Mouse (Mus musculus): Measurements from ENCODE around the gene Aldh16a1. TPM values are rescaled to one million over a fixed set of nuclear protein-coding genes. Genes with fewer than 3 reads are reported as not detected.
"Not testable (repeated sequence)": the region's sequence is repeated elsewhere in the genome, so short reads cannot be mapped to it uniquely, and the experiment has no call there.

Gene Aldh16a1
- total and polyA plus RNA-seq, 2 experiments from 2014 or later, result 19.0 to 30.9 TPM

DNA sequence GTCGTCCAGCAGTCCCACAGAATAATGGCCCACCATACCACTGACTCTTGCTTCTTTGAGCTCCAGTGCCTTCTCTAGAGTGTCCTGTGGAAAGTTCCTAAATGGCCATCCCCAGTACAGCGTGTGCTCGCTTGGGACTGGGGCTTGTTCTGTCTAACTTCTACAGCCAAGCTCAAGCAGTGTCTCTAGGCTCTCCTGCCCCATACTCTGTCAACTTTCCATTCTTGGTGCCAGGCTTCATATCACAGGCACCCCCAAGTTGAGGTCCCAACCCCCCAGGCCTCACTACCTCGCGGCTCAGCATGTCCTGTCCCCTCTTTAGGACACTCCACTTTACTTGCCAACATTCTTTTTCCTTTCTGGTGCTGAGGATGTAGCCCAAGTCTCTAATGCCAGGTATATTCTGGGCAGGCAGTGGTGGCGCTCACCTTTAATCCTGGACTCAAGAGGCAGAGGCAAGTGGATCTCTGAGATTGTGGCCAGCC, 6.0 kb upstream of the Aldh16a1 start:
- Histone ChIP-seq H3K9ac (replicated peaks; ENCODE audit: low read length) (no peak overlapping the region), H3K4me2 (ENCODE audit: low read depth, low read length) (no peak overlapping the region), H3K36me3 (ENCODE audit: insufficient read depth, low read length) (0 out of 2 replicates have a peak, but pooled peaks cover 4% of the 10 kb centered on the region), H3K4me1 (ENCODE audit: insufficient read depth, low read length) (no peaks in the 10 kb centered on the region; the same call in 1 of the 2 replicates), H3K4me3 (ENCODE audit: low read length) (no peak overlapping the region), H3K27ac (no peak overlapping the region), H3K9me3 (ENCODE audit: low read length) (no peaks in the 10 kb centered on the region), H3K27me3 (ENCODE audit: insufficient read depth, low read length) (peaks cover 5% of the 10 kb centered on the region)
- TF ChIP-seq CTCF (IDR thresholded peaks at IDR 0.05; ENCODE audit: low read depth), result no peak
- WGBS, result 90% methylated on average over 6 of the region's 6 CpGs
- DNase-seq (ENCODE audit: low spot score) (no peak), ATAC-seq (no peak)

DNA sequence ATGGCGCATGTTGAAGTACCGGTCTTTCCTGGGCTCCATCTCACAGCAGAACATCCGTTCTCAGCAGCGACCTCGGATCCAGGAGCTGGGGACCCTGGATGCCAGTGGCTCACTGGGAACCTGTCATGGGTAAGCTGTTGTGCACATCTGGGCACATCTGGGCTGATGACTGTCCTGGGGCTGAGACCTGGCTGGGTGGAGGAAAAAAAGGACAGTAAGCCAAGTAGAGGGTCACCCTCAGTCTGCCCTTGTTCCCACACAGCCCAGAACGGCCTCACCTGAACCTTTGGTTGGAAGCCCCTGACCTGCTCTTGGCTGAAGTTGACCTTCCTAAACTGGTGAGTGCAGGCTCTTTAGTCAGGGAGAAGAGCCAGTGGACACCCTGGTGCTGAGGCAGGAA, 4.6 kb upstream of the Aldh16a1 start:
- no peaks in the 10 kb centered on the region for H3K9me3 ChIP-seq (ENCODE audit: low read length)
- no peak for TF ChIP-seq CTCF (IDR thresholded peaks at IDR 0.05; ENCODE audit: low read depth)
- H3K27me3 ChIP-seq (ENCODE audit: insufficient read depth, low read length), result no peaks in the 10 kb centered on the region; the same call in 1 of the 2 replicates
- ATAC-seq (no peak), DNase-seq (ENCODE audit: low spot score) (no peak)
- no peak overlapping the region for H3K4me2 ChIP-seq (ENCODE audit: low read depth, low read length)
- 96% methylated on average over 6 of the region's 6 CpGs for WGBS
- H3K4me1 ChIP-seq (ENCODE audit: insufficient read depth, low read length), result peaks cover 3% of the 10 kb centered on the region
- H3K36me3 ChIP-seq (ENCODE audit: insufficient read depth, low read length), result 0 out of 2 replicates have a peak, but pooled peaks cover 4% of the 10 kb centered on the region
- H3K4me3 ChIP-seq (ENCODE audit: low read length), result no peak overlapping the region
- H3K9ac ChIP-seq (replicated peaks; ENCODE audit: low read length), result no peak overlapping the region
- H3K27ac ChIP-seq, result no peak overlapping the region

DNA sequence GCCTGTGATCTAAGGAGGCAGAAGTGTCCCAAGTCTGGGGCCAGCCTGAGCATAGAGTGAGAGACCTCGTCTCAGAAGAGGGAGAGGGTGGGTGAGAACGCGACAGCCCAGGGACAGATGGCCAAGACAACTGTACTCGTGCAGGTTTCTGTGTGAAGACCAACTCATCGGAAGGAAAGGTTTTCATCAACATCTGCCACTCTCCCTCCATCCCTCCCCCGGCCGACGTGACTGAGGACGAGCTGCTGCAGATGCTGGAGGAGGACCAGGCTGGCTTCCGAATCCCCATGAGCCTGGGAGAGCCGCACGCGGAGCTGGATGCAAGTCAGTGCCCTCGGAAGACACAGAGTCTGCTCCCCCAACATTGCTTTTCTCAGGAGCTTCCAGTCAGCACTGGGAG, 3.1 kb upstream of the Aldh16a1 start:
- WGBS, result 90% methylated on average over 14 of the region's 14 CpGs
- Histone ChIP-seq H3K4me1 (ENCODE audit: insufficient read depth, low read length) (peaks cover 7% of the 10 kb centered on the region; the same call in 1 of the 2 replicates), H3K4me3 (ENCODE audit: low read length) (no peak overlapping the region), H3K4me2 (ENCODE audit: low read depth, low read length) (no peak overlapping the region), H3K9ac (replicated peaks; ENCODE audit: low read length) (no peak overlapping the region), H3K9me3 (ENCODE audit: low read length) (no peaks in the 10 kb centered on the region), H3K27ac (no peak overlapping the region), H3K36me3 (ENCODE audit: insufficient read depth, low read length) (0 out of 2 replicates have a peak, but pooled peaks cover 4% of the 10 kb centered on the region), H3K27me3 (ENCODE audit: insufficient read depth, low read length) (no peaks in the 10 kb centered on the region)
- TF ChIP-seq CTCF (IDR thresholded peaks at IDR 0.05; ENCODE audit: low read depth), result no peak
- DNase-seq (ENCODE audit: low spot score) (no peak), ATAC-seq (no peak)

DNA sequence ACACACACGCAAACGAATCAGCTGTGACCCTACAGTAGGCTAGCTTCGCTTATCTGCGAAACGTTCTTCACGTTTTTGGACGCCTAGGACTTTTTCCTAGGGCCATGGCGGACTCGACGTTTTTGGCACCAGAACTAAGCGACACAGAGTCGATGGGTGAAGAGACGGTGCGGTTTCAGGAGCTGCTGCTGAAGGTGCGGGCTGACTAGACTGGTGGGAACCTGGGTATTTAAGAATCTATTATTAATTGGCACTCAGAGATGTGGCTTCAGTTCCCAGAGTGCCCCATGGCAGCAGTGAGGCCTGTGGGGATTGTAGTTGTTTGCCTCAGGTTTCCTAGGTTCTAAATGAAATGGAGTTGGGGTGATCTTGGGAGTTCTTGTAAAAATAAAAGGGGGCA, 1.8 kb upstream of the Aldh16a1 start:
- Histone ChIP-seq H3K27ac (no peak overlapping the region), H3K4me2 (ENCODE audit: low read depth, low read length) (no peak overlapping the region), H3K36me3 (ENCODE audit: insufficient read depth, low read length) (0 out of 2 replicates have a peak, but pooled peaks cover 4% of the 10 kb centered on the region), H3K9ac (replicated peaks; ENCODE audit: low read length) (no peak overlapping the region), H3K9me3 (ENCODE audit: low read length) (no peaks in the 10 kb centered on the region), H3K4me3 (ENCODE audit: low read length) (no peak overlapping the region), H3K4me1 (ENCODE audit: insufficient read depth, low read length) (peaks cover 7% of the 10 kb centered on the region; the same call in 1 of the 2 replicates), H3K27me3 (ENCODE audit: insufficient read depth, low read length) (no peaks in the 10 kb centered on the region)
- TF ChIP-seq CTCF (IDR thresholded peaks at IDR 0.05; ENCODE audit: low read depth), result no peak
- ATAC-seq, result no peak
- 97% methylated on average over 15 of the region's 15 CpGs for WGBS
- no peak for DNase-seq (ENCODE audit: low spot score)

DNA sequence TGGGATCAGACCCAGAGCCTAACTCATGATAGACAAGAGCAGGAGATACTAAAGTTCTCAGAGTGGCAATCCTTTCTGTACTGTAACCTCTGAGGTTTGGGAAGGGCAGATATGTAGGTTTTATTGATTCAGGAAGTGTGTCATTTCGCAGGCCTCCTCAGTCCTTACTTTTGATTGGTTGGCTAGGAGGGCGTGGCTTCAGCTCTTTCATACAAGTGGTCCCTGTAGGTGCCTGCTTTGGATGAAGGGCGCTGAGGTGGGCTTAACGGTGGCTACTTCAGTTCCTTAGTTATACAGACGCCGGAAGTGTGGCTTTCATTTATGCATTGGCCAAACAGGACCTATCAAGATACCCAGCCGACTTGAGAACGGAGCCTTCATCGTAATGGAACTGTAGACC, 1.2 kb upstream of the Aldh16a1 start:
- Histone ChIP-seq H3K9me3 (ENCODE audit: low read length) (no peaks in the 10 kb centered on the region), H3K9ac (replicated peaks; ENCODE audit: low read length) (no peak overlapping the region), H3K4me2 (ENCODE audit: low read depth, low read length) (peak overlapping the region; percentile 89), H3K27ac (no peak overlapping the region), H3K36me3 (ENCODE audit: insufficient read depth, low read length) (0 out of 2 replicates have a peak, but pooled peaks cover 4% of the 10 kb centered on the region), H3K27me3 (ENCODE audit: insufficient read depth, low read length) (no peaks in the 10 kb centered on the region), H3K4me3 (ENCODE audit: low read length) (no peak overlapping the region), H3K4me1 (ENCODE audit: insufficient read depth, low read length) (peaks cover 7% of the 10 kb centered on the region; the same call in 1 of the 2 replicates)
- no peak for ATAC-seq
- 86% methylated on average over 9 of the region's 9 CpGs for WGBS
- TF ChIP-seq CTCF (IDR thresholded peaks at IDR 0.05; ENCODE audit: low read depth), result no peak
- DNase-seq (ENCODE audit: low spot score), result no peak

DNA sequence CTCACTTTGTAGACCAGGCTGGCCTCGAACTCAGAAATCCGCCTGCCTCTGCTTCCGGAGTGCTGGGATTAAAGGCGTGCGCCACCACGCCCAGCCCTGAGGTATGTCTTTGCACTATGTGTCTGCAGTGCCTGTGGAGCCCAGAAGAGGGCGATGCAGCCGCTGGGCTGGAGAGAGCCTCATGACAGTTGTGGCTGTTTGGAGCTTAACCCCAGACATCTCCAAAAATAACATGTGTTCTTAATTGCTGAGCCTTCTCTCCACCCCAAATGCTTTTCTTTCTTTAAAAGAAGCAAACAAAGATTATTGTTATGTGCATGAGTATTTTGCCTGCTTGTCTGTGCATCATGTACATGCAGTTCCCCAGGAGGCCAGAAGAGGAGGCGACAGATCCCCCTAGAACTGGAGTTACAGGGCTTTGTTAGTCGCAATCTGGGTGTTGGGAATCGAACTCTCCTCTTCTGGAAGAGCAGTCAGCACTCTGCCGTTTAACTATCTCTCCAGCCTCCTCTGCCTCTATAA, 670 bp upstream of the Aldh16a1 start:
- Histone ChIP-seq H3K27ac (peak overlapping the region; percentile 88; the same call in 1 of the 2 replicates), H3K9me3 (ENCODE audit: low read length) (no peaks in the 10 kb centered on the region), H3K36me3 (ENCODE audit: insufficient read depth, low read length) (0 out of 2 replicates have a peak, but pooled peaks cover 2% of the 10 kb centered on the region), H3K9ac (replicated peaks; ENCODE audit: low read length) (no peak overlapping the region; the same call in 1 of the 2 replicates), H3K4me1 (ENCODE audit: insufficient read depth, low read length) (peaks cover 7% of the 10 kb centered on the region; the same call in 1 of the 2 replicates), H3K4me2 (ENCODE audit: low read depth, low read length) (peak overlapping the region; percentile 89), H3K4me3 (ENCODE audit: low read length) (peak overlapping the region; percentile 52), H3K27me3 (ENCODE audit: insufficient read depth, low read length) (no peaks in the 10 kb centered on the region)
- DNase-seq (ENCODE audit: low spot score), result peak; percentile 61
- ATAC-seq, result peak; percentile 4; the same call in 1 of the 2 replicates
- 80% methylated on average over 12 of the region's 12 CpGs for WGBS
- peak; percentile 67 for TF ChIP-seq CTCF (IDR thresholded peaks at IDR 0.05; ENCODE audit: low read depth)

DNA sequence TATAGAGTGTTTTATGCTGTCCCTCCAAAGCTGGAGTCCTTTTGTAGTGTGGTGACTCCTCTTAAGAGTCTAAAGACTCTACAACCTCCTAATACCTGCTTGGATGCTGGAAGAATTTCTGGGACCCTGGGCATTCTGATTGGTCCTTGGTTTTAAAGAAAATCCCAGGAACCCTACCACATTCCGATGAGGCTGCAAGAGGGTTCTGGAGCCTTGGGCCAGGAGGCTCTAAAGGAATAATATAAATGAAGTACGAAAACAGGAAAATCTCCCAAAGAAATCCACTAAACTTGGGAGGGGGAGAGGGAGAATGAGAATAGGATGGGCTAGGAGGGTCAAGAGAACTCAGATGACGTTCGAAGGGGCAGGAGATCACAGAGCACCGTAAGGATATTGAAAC, 798 bp downstream of the Aldh16a1 start:
- H3K4me3 ChIP-seq (ENCODE audit: low read length), result peak overlapping the region; percentile 52
- DNase-seq (ENCODE audit: low spot score) (no peak), ATAC-seq (0 out of 2 replicates have a peak, but pooled peaks have one; percentile 8)
- H3K4me2 ChIP-seq (ENCODE audit: low read depth, low read length), result peak overlapping the region; percentile 89
- WGBS, result 2% methylated on average over 5 of the region's 5 CpGs
- H3K4me1 ChIP-seq (ENCODE audit: insufficient read depth, low read length), result peaks cover 7% of the 10 kb centered on the region; the same call in 1 of the 2 replicates
- TF ChIP-seq CTCF (IDR thresholded peaks at IDR 0.05; ENCODE audit: low read depth), result no peak
- H3K27ac ChIP-seq, result peak overlapping the region; percentile 88
- no peaks in the 10 kb centered on the region for H3K27me3 ChIP-seq (ENCODE audit: insufficient read depth, low read length)
- H3K9ac ChIP-seq (replicated peaks; ENCODE audit: low read length), result peak overlapping the region; percentile 64
- H3K36me3 ChIP-seq (ENCODE audit: insufficient read depth, low read length), result no peaks in the 10 kb centered on the region
- no peaks in the 10 kb centered on the region for H3K9me3 ChIP-seq (ENCODE audit: low read length)

DNA sequence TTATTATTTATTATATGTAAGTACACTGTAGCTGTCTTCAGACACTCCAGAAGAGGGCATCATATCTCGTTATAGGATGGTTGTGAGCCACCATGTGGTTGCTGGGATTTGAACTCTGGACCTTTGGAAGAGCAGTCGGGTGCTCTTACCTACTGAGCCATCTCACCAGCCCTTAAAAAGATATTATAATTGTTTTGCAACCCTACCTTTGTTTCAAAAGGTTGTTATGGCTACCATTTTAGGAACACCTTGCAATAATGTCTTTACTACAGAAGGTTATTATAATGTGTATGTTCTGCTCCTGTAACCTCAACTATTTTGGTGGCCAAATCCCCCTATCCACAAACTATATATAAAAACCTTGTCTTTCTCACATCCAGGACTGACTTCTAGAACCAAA, 1.3 kb downstream of the Aldh16a1 start:
- 93% methylated on average over 2 of the region's 2 CpGs for WGBS
- not testable (repeated sequence) for H3K27ac ChIP-seq; H3K4me3 ChIP-seq (ENCODE audit: low read length); H3K4me1 ChIP-seq (ENCODE audit: insufficient read depth, low read length); DNase-seq (ENCODE audit: low spot score); ATAC-seq; H3K9ac ChIP-seq (replicated peaks; ENCODE audit: low read length); H3K27me3 ChIP-seq (ENCODE audit: insufficient read depth, low read length); H3K9me3 ChIP-seq (ENCODE audit: low read length); H3K36me3 ChIP-seq (ENCODE audit: insufficient read depth, low read length); H3K4me2 ChIP-seq (ENCODE audit: low read depth, low read length)

Data from hindbrain, postnatal 0 days (tissue).